Mouse (Mus musculus) effector memory CD4-positive, alpha-beta T cell, adult 5 months (primary cell): Measurements from ENCODE around the gene Gm45021. TPM values are rescaled to one million over a fixed set of nuclear protein-coding genes. Genes with fewer than 3 reads are reported as not detected.

Source experiments
- polyA plus RNA-seq: library from polyadenylated mRNA; unstranded; fragments of 100-300 nt; shearing (Covaris generic); gene quantifications from one replicate; pipeline ENCODE4 v1.2.1, GENCODE M21; 2017

Gene Gm45021
- polyA plus RNA-seq, result not detected

DNA sequence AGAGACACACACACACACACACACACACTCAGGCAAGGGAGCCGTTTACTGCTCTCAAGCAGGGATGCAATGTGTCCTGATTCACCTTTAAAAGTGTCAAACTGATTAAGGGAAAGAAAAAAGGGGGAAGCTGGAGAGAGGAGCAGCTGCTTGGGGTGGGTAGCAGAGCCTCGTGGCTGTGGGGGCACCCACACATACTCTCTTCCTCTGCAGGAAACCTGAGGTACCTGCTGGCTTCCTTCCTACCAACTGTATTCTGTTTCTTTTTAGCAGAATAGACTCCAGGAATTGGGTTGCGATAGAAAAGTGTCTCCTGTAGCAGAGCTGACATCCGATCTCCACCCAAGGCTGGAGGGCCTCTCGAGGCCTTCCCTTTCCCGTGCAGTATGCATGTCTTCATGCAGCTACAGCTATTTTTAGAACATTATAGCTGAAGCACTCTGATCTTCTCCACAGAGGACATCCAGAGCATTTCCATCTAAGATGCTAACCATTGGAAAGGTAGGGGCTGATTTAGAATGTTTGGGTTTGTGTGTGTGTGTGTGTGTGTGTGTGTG lies at the start of gene Gm45021:
Gene Gm45021, plus strand, starts transcription at position 417 of the 557 bp plus-strand sequence.

DNA sequence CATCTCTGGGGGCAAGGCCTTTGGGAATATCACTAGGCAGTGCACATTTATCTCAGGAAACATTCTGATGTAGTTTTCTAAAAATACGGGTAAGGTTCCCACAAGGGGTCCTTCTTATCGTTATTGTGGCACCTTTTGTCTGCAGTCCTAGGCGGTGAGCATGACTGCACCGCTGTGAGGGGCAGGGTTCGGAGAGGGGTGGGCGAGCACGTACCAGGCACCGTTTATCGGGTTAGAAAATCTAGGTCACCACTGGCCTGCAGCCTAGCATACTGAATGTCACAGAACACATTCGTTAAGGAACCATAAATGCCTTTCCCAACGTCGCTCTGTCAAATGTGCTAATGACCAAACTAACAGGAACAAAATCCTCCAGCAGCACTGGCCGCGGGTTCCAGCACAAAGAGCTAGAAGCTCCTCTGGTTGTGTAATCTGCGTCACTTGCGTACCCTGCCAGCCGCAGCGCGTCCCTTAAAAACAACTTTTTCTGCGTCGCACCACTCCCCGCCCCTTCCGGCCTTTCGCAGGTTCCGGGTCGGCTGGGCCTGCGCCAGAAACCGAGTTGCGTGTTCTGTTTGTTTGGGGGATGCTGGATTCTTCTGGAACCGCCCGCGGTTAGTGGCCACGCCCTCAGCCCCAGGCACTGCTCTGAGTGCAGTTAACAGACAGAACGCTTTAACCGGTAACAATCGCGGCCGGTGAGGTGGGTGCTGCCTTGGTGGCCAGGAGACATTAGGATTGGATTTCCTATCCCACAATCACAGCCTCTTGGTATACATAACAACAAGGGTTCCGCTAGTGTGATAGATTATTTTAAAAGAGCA lies 34.9 kb upstream of the Gm45021 start, which contains the start of gene Lrrc61:
Gene Lrrc61, plus strand, starts transcription at position 517 of the 824 bp plus-strand sequence.

GRCm38 (mm10) chr6:48572572-48573061 lies 16.8 kb upstream of the Gm45021 start, which contains the start of gene Rarres2:
Rarres2 (minus strand) TSS chr6:48572789.

GRCm38 (mm10) chr6:48593158-48594042 lies 4.0 kb downstream of the Gm45021 start, which contains the start of the genes Repin1 and Gm44965:
Repin1 (plus strand) TSS chr6:48593883.
Gm44965 (plus strand) TSS chr6:48593941.

GRCm38 (mm10) chr6:48601271-48602079 lies 12.1 kb downstream of the Gm45021 start, which contains the start of gene Zfp775:
Zfp775 (plus strand) TSS chr6:48602063.

GRCm38 (mm10) chr6:48626464-48626863 lies 37.1 kb downstream of the Gm45021 start, which contains the start of gene AI854703:
AI854703 (plus strand) TSS chr6:48626764.

DNA sequence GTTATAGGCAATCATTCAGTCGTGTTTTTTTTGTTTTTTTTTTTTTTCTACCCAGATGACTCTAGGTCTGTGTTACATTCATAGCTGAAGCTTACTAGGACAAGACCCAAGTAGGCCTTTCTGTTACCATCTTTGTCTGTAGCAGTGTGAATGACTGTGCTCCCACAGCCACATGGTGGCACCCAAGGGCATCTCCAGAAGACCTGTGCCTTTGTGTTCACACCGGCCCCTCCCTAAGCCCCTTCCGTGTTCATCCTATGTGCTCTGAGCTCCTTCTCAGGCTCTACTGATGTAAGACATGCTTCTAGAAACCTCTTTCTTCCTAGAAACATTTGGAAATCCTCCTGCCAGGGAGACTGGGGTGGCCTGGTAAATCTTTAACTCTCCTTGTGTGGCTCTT lies 57.6 kb downstream of the Gm45021 start, which contains the start of gene Gimap8:
Gene Gimap8, plus strand, starts transcription at position 240 of the 400 bp plus-strand sequence.

Other genes starting within 250 kb of the Gm45021 start
- gene Krba1, start 194.0 kb upstream of the Gm45021 start, polyA plus RNA-seq, result 21.2 TPM
- 4.6 TPM for gene Zfp467, start 143.8 kb upstream of the Gm45021 start, polyA plus RNA-seq
- gene Sspo, start 141.4 kb upstream of the Gm45021 start, polyA plus RNA-seq, result not detected
- 0.61 TPM for gene Atp6v0e2, start 52.0 kb upstream of the Gm45021 start, polyA plus RNA-seq
- 10.6 TPM for gene Lrrc61, start 34.8 kb upstream of the Gm45021 start, polyA plus RNA-seq
- gene Rarres2, start 16.8 kb upstream of the Gm45021 start, polyA plus RNA-seq, result not detected
- 7.2 TPM for gene Repin1, start 4.3 kb downstream of the Gm45021 start, polyA plus RNA-seq
- gene Gm44965, start 4.3 kb downstream of the Gm45021 start, polyA plus RNA-seq, result not detected
- gene Zfp775, start 12.5 kb downstream of the Gm45021 start, polyA plus RNA-seq, result 7.6 TPM
- gene AI854703, start 37.2 kb downstream of the Gm45021 start, polyA plus RNA-seq, result 2.6 TPM
- 173 TPM for gene Gimap8, start 57.6 kb downstream of the Gm45021 start, polyA plus RNA-seq
- gene Gimap9, start 86.5 kb downstream of the Gm45021 start, polyA plus RNA-seq, result 226 TPM
- gene Gimap4, start 94.9 kb downstream of the Gm45021 start, polyA plus RNA-seq, result 1,360 TPM
- gene Gimap6, start 118.6 kb downstream of the Gm45021 start, polyA plus RNA-seq, result 1,977 TPM
- gene Gm28053, start 129.0 kb downstream of the Gm45021 start, polyA plus RNA-seq, result 22.4 TPM
- 257 TPM for gene Gimap7, start 129.0 kb downstream of the Gm45021 start, polyA plus RNA-seq
- gene Gimap1, start 149.4 kb downstream of the Gm45021 start, polyA plus RNA-seq, result 398 TPM
- gene Gimap5, start 156.6 kb downstream of the Gm45021 start, polyA plus RNA-seq, result 153 TPM
- 1,843 TPM for gene Gimap3, start 181.2 kb downstream of the Gm45021 start, polyA plus RNA-seq